Comparison of ENCODE assay signal across 1 mouse cellular context in the genomic region with DNA sequence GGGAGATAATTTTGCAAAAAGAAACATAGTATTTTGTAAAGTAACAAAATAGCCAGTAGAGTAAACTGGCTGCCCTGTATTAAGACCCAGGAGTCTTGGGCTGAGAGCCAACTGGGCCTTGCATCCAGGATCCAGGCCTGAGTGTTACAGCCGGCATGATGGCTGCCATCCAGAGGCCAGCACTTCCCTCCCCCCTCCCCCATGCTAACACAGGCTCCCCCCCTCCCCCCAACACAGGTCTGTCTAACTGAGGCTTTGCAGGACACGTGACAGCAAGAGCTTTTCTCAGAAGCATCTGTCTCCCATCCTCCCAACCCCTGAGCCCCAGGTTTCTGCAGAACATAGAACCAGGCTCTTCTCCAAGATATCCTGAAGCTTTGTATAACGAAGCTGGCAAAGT.
TF ChIP-seq lines count a peak whose summit lies in the region.

No protein-coding gene starts in this region.

TF ChIP-seq in CH12.LX, 34 proteins besides CTCF, POLR2A, EP300 and RAD21 (continued from another document):
- no peak for TF ChIP-seq MAZ (IDR thresholded peaks at IDR 0.05; ENCODE audit: low read depth, low read length)
- peak; percentile 78 for TF ChIP-seq BHLHE40 (IDR thresholded peaks at IDR 0.05; ENCODE audit: low read depth, low read length)
- no peak for TF ChIP-seq ETS1 (conservative IDR thresholded peaks at IDR 0.05; ENCODE audit: low read depth, low read length)
- TF ChIP-seq HCFC1 (IDR thresholded peaks at IDR 0.05; ENCODE audit: low read depth, low read length) = no peak
- 0 out of 2 replicates have a peak, but pooled peaks have one; percentile 12 for TF ChIP-seq KAT2A (IDR thresholded peaks at IDR 0.05; ENCODE audit: insufficient replicate concordance, low read length)
- TF ChIP-seq E2F4 (IDR thresholded peaks at IDR 0.05; ENCODE audit: insufficient replicate concordance, low read depth, low read length) = no peak
- no peak for TF ChIP-seq ELF1 (IDR thresholded peaks at IDR 0.05; ENCODE audit: low read depth, low read length)
- no peak for TF ChIP-seq ZNF384 (IDR thresholded peaks at IDR 0.05; ENCODE audit: low read depth, low read length)
- no peak for TF ChIP-seq JUND (conservative IDR thresholded peaks at IDR 0.05; ENCODE audit: low read depth, low read length)
- TF ChIP-seq POLR2AphosphoS2 (IDR thresholded peaks at IDR 0.05; ENCODE audit: low read depth, low read length) = no peak
- 0 out of 2 replicates have a peak, but pooled peaks have one; percentile 18 for TF ChIP-seq MYC (IDR thresholded peaks at IDR 0.05; ENCODE audit: low read depth, low read length)
- no peak; the same call in 1 of the 2 replicates for TF ChIP-seq CHD1 (IDR thresholded peaks at IDR 0.05; ENCODE audit: low read depth, low read length)
- no peak for TF ChIP-seq GABPA (IDR thresholded peaks at IDR 0.05; ENCODE audit: insufficient replicate concordance, low read depth, low read length)
TF ChIP-seq in CH12.LX: peak in this region for 8.
